Mouse (Mus musculus) ovary, postnatal 36 days (tissue): ENCODE data around the gene Mrpl51.

Source experiments
- DNase-seq: peaks from one replicate; pipeline ENCODE4 v3.0.0; 2022; ENCODE audit warnings: low spot score, mixed read lengths

Mrpl51 gene

DNA sequence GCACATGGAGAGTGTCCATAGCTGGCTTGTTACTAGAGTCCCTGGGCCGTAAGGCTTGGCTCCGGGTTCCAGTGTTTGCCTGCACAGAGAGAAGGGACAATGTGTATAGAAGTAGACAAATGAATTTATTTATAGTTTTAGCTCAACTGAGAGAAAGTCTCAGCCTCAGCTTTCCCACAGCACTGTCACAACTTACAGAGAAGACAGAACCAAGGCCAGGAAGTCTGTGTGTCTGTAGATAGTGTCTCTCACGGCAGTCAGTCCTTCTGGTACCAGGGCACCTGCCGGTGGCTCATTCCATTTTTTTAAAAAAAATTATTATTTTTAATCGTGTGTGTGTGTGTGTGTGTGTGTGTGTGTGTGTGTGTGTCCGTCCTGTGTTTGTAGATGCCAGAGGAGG lies 40.9 kb downstream of the Mrpl51 start:
- no peak for DNase-seq

DNA sequence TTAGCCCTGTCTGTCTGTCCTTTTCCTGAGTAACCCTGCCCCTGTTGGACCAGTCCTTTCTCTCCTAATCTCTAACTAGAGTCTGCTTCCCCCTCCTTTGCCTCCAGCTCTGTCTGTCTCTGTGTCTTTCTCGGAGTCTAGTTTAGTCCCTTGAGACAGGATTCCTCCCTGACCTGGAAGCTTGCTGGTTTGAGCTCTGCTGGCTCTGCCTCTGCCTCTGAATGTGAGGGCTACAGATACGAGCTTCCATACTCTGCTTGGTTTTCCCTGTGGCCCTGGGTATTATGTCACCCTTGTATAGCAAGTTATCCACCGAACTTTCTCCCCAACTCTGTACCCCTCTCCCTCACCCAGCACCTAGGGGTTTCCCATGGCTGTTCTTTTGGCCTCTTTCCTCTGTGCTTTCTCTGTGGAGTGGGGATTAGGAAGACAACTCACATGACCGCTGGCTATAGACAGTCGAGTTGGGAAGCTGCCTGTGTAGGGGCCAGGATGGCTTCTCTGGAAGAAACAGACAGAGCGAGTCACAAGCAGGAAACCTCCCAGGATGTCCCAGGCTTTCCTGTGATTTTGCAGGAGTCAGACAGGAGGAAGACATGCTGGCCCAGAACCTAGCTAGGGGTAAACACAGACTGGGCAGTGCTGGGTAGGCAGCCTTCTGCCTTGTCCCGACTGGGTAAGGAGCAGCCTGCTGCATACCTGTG lies 42.4 kb downstream of the Mrpl51 start:
- no peak for DNase-seq

DNA sequence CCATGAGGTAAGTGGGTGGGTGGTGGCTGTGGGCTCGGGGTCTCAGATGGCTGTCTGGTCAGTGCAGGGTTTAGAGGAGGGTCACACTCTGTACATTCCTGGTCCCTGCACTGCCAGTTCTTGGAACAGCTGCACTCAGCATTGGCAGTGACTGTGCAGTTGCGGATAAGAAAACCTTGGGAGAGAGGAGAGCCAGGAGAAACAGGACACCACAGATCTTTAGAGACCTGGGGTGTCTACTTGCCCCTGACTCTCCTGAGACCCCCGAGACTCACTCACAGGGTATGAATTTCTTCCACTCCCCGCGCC lies 42.9 kb downstream of the Mrpl51 start:
- DNase-seq, result no peak

DNA sequence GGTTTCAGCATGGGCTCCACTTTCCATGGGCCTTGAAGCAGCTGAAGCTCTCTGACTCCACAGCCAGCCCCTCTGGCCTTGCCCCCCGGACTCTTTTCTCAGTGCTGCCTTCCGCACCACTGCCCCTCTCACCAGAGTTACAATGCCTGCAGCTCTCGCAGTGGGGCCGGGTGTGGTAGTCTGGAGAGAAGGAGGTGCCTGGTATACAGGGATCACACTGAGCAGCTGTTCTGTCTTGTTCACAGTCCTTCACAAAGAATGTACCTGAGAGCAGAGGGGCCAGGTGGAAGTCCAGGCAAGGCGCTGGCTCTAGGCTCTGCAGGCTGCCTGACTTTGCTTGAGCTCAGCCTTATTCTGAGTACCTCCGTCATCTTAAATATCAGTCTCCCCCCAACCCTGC lies 44.7 kb downstream of the Mrpl51 start:
- DNase-seq, result no peak

DNA sequence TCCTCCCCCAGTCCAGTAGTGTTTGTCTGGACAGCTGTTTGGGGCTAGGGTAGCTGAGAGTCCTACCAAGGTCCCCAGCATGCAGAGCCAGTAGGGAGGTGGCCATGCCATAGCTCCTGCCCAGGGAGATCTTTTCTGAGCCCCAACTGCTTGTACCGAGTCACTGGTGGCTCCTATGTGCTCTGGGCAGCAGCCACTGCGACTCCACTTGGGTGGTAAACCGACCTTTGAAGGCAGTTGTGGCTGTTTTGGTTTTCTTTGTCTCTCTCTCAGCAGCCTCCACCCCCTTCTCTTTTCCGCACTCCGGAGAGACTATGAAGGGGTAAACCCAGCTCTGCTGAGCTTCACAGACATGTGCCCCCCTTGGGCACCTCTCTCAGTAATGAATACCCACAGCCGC lies 45.2 kb downstream of the Mrpl51 start, which contains the start of gene Cd27:
Gene Cd27, minus strand, starts transcription at position 229 of the 400 bp plus-strand sequence.
- no peak for DNase-seq

DNA sequence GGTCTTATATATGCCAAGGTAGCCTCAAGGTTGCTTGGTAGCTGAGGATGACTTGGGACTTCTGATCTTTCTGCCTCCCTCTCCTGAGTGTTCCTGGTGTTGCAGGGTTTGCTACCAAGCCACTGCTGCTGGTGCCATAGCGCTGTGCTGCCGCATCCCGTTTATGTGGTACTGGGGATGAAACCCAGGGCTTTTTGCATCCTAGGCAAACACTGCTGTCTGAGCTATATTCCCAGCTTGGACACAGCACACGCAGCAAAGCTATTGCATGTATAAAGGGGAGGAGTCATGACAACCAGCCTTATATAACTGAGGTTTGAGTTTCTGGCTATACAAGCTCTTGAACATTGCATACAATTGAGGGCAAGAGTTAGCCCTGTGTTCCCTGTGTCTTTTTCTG lies 45.8 kb downstream of the Mrpl51 start:
- no peak for DNase-seq

DNA sequence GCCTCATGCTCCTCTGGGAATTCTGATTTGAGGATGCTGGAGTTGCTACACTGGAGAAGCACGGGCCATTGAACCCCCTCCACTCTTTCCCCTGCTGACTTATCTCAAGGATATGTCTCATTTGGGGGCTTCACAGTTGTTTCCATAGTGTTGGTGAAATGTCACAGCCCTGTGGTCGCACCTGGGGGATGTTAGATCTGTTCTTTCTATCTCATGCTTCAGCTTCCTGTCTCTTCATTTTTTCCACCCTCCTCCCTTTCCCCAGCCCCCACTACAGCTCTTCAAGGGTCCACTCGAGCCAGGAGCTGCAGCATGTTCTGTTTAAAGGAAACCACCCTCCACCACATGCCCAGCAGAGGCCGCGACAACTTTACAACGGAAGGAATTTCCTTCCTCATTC lies 46.8 kb downstream of the Mrpl51 start:
- no peak for DNase-seq

DNA sequence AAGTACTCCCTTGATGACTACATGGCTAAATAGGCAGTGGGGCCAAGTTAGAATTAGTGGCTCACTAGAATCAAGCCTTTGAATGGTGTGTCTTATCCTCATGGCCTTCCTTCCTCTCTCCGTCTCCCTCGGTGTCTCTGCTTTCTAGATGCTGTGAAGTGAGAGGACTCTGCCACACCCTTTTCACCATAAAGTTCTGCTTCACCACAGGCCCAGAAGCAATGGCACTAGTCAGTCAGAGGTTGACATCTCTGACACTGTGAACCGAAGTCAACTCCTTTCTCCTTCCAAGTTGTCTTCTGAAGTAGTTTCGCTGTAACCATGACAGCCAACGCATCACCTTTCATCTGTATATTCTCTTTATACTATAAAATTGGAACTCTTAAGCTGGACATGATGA lies 47.9 kb downstream of the Mrpl51 start:
- no peak for DNase-seq

DNA sequence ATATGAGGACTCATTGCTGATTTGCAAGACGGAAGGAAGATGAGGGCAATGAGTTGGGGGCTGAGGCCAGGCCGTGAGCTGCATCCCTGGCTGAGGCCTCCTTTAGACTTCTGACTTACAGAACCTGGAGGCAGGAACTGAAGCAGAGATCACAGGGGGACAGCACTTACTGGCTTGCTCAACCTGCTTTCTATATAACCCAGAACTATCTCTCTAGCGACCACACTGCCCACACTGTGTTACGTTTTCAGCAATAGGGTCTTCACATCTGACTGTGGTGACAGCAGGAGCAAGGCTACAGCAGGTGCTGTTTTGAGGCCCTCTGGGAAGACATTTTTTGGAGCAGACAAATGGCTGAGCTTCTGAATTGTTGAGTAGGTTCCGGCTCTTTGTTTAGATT lies 49.0 kb downstream of the Mrpl51 start:
- no peak for DNase-seq

DNA sequence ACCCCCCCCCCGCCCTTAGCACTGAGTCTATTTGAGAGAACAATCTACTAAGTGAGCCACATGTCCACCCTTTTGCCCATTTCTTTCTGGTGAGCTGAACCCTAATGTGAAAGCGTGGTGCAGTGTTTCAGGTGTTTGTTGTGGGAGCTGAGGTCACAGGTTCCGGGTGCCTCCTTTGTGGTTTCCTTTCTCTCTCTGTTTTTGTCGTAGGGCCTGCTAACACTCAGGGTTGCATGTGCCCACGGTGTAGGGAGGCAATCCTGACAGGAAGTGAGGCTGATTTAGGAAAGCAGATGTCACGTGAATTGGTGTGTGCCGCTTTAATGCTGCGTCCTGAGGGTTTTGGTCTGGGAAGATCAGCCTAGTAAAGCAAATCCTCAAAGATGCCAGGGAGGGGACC lies 50.0 kb downstream of the Mrpl51 start:
- no peak for DNase-seq

DNA sequence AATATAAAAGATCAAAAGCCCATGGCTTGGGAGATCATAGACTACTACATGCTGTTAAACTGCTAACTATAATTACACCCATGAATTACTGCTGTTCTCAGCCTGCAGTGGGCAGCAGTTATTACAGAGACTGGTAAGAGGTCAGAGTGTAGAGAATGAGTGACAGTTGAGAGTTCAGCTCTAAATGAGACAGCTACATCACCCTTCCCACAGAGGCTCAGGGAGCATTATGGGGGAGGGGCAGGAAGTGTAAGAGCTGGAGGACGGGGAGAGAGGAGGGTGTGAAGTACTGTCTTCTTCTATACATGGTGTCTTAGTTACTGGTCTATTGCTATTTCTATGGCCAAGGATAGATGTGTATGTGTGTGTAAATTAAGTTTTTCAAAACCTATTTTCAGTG lies 53.0 kb downstream of the Mrpl51 start:
- DNase-seq, result no peak
